Mouse (Mus musculus) ovary, postnatal 36 days (tissue): ENCODE measurements at regions not wholly inside any gene's neighbourhood (a gene's known extent, or its start where the extent isn't known, plus 50 kb on each side); places are given as distances from the start of the nearest gene placed in this dataset.

Experiments used
- DNase-seq: peaks from one replicate; pipeline ENCODE4 v3.0.0; 2022; ENCODE audit warnings: low spot score, mixed read lengths

DNA sequence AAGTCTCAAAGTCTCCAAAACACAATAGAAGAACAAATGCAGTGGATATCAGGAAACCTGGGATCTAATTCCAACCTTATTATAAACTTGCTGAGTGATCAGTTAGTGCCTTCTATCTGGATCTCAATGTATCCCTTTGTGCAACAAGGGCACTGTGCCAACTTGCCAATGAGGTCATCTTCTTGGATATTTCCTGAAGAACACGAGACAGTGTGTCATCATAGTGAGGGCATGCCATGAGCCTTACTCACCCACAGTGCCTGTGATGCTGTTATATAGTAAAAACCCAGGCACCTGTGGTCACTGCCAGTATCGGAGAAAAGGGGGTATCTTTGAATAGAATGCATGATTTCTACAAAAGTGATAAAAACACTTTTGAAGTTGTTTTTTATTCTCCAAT is 60.2 kb upstream of the Cd34 start:
- no peak for DNase-seq

DNA sequence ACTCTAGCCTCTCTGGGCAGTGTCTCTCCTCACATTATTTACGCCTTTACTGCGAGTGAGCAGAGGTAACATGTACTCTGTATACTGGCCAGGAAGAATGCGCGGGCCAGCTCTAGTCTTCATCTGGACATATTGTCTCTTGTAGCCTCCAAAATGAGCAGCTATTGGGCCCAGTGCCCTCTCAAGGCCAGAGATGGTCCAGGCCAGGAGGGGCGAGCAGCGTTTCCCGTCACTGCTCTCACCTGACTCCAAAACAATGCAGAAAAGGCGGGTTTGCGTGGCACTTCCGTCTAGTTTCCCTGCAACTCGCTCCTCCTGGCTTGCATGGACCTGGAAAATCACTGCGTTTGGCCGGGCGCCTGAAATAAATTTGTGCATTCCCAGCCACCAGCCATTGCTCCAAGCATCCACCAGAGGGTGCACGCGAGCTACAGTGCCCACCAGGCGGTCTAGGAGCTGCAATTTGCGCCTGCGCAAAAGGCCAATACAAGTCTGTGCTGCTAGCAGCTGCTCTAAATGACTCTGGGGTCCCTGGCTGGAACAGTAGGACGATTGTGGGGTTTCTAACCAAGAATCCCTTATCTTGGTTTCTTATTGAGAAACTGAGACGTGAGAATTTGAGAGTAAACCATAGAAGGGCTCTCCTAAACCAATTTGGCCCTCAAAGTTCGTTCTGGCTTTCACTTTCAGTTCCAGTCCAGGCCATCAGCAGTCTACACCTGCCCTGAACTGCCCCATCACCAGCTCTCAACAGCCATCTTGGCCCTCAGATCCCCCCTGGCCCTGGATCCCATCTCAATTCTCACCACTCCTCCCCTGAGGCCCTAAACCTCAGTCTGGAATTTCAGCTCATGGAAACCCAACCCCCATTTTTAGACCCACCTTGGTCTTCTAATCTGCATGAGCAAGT is 59.0 kb upstream of the Cd34 start:
- DNase-seq: peak; percentile 95

DNA sequence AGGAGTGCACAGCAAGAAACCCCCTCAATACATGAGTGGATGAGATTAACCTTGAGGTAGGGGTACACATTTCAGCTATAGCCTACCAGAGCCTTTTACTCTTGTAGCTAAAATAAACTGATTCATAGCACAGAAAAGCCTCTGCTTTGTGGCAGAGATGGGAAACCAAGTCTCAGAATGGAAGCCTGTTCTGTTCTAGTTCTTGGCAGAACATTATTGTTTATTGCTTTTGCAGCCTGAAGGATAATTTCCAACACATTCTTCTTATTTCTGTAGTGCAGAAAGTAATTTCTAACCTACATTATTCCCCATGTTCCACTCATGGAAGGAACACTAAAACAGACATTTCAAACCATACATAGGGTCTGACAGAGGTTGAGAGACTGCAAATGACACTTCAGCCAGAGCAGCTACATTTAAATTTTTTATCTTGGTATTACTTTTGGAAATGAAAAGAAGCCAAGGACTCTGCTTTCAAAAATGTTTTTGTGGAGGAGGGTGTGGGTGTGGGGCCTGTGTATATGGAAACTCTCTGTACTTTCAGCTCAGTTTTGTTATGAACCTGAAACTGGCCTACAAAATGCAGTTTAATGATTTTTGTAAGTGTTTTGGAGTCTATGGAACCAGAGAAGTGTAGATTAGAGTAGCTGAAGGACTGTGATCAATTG is 56.9 kb upstream of the Cd34 start:
- no peak for DNase-seq

DNA sequence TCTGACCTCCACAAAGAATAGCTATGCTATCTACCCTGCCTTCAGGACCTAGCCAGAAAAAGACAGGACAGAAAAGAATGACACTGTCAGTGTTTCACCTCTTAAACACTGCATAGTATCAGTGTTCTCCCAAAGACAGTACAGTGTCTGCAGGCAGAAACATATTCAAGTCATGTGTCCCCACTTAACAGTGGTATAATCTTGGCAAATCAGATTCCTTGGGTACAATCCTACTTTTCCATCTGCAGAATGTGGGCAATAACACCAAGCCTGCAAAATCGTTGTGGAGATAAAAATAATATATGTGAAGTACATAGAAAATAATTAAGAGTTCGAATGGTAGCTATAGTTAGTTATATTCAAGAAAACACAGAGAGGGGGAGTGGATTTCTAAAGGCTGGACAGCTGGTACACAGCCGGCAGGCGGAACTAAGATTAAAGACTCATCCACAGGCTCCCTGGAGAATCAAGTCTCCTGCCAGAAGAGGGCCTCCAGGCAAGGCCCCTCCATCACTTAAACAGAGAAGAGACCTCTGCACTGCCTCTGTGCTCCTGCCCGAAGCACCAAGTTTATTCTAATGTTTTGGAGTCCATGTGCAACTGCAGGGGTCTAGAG is 53.4 kb upstream of the Cd34 start:
- DNase-seq: no peak

DNA sequence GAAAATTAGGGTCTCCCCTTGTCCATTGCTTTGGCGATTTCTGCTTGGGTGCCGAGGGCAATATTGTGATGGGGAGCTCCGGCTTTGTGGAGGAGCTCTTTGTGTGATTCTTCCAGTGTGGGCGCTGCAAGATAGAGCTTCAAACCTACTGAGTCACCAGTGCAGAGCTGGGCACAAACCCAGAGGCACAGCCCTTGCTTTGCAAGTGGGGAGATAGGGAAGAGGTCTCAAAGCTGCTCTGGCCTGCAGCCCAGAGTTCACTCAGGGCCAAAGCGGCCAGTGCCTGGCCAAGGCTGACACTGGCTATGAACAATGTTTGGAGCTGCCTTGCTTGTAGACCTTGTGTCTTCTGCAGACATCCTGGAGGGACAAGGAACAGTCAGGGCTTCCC is 52.9 kb upstream of the Cd34 start:
- DNase-seq: peak; percentile 84
